Mouse (Mus musculus) limb, embryonic 11.5 days (tissue): ENCODE results near the gene Arnt2. TPM values are rescaled to one million over a fixed set of nuclear protein-coding genes. Genes with fewer than 3 reads are reported as not detected.

ENCODE experiments used
- ATAC-seq: fragments of 200-750 bp; cut with Nextera tagmentation; 2 replicates; pipeline ENCODE4 v1.8.0; 2017; ENCODE audit warnings: low read depth; ENCODE audit not compliant: insufficient number of reproducible peaks, low FRiP score, low TSS enrichment
- DNase-seq: peaks from one replicate; pipeline ENCODE4 v3.0.0-alpha.2; 2015; ENCODE audit warnings: low spot score
- H3K27ac ChIP-seq: fragments of 300-500 bp; sonication (generic); replicated peaks from 2 replicates; pipeline ENCODE4 v1.5.1; 2014; ENCODE audit warnings: low read depth, mild to moderate bottlenecking, low read length
- H3K27me3 ChIP-seq: fragments of 300-500 bp; sonication (generic); 2 replicates; pipeline ENCODE4 v1.6.1; 2014; ENCODE audit warnings: mild to moderate bottlenecking, low read length, mixed read lengths; ENCODE audit not compliant: control insufficient read depth, insufficient read depth
- H3K36me3 ChIP-seq: fragments of 300-500 bp; sonication (generic); 2 replicates; pipeline ENCODE4 v1.6.1; 2014; ENCODE audit warnings: mild to moderate bottlenecking, low read length, moderate library complexity, mixed read lengths; ENCODE audit not compliant: control insufficient read depth, insufficient read depth
- H3K4me1 ChIP-seq: fragments of 300-500 bp; sonication (generic); 2 replicates; pipeline ENCODE4 v1.6.1; 2014; ENCODE audit warnings: low read length, mixed read lengths; ENCODE audit not compliant: control insufficient read depth, insufficient read depth
- H3K4me2 ChIP-seq: fragments of 300-500 bp; sonication (generic); 2 replicates; pipeline ENCODE4 v1.6.1; 2014; ENCODE audit warnings: low read depth, mild to moderate bottlenecking, moderate library complexity; ENCODE audit not compliant: severe bottlenecking
- H3K4me3 ChIP-seq: fragments of 300-500 bp; sonication (generic); 2 replicates; pipeline ENCODE4 v1.5.1; 2014; ENCODE audit warnings: low read depth, low read length
- H3K9ac ChIP-seq: fragments of 300-500 bp; sonication (generic); 2 replicates; pipeline ENCODE4 v1.6.1; 2014; ENCODE audit warnings: mild to moderate bottlenecking, low read length
- H3K9me3 ChIP-seq: fragments of 300-500 bp; sonication (generic); 2 replicates; pipeline ENCODE4 v1.6.1; 2016; ENCODE audit warnings: low read length; ENCODE audit not compliant: control insufficient read depth
- WGBS: fragments of 180-500 bp; shearing (Covaris S2); extraction: QIAGEN DNeasy Blood & Tissue Kit; methylation state at CpG from one replicate; pipeline ENCODE4 v1.1.7; 2014; 5-methylcytosine and 5-hydroxymethylcytosine counted together
- polyA plus RNA-seq: library from polyadenylated mRNA; unstranded; fragments of >200 nt; fragmentation: Nextera tagmentation; extraction: Ambion mirVana; gene quantifications from 2 replicates; pipeline ENCODE4 v1.2.1, GENCODE M21; 2014

Gene Arnt2
- polyA plus RNA-seq, 1 experiment from 2014 or later = 17.8 TPM

GRCm38 (mm10) chr7:84250736-84251135 lies 159.2 kb downstream of the Arnt2 start:
- Histone ChIP-seq H3K4me3 (no peak overlapping the region), H3K36me3 (no peaks in the 10 kb centered on the region), H3K4me2 (no peak overlapping the region), H3K27me3 (no peaks in the 10 kb centered on the region), H3K9me3 (no peaks in the 10 kb centered on the region), H3K9ac (no peak overlapping the region), H3K4me1 (no peaks in the 10 kb centered on the region), H3K27ac (no peak overlapping the region)
- ATAC-seq (no peak), DNase-seq (no peak)
- 88% methylated on average over 2 of the region's 2 CpGs for WGBS

DNA sequence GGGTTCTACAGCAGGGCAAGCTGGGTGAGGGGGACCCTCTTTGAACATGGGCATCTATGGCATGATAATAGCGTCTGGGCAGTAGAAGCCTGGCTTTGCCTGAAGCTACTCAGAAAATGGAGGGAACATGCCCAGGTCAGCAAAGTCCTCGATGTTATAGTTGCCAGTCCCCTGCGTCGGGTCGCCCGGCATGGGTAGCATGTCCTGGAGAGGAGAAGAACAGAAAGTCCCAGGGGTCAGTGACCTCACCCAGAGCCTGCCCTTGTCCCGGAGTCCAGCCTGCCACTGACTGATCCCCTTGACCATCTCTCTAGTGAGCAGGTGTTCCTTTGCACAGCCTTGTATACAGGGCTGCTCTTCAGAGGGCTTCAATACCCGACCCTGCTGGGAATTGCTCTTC lies 160.0 kb downstream of the Arnt2 start:
- 91% methylated on average over 8 of the region's 8 CpGs for WGBS
- Histone ChIP-seq H3K9me3 (no peaks in the 10 kb centered on the region), H3K9ac (no peak overlapping the region), H3K27me3 (no peaks in the 10 kb centered on the region), H3K27ac (no peak overlapping the region), H3K4me2 (no peak overlapping the region), H3K4me1 (no peaks in the 10 kb centered on the region), H3K4me3 (no peak overlapping the region), H3K36me3 (no peaks in the 10 kb centered on the region)
- no peak for ATAC-seq
- no peak for DNase-seq

DNA sequence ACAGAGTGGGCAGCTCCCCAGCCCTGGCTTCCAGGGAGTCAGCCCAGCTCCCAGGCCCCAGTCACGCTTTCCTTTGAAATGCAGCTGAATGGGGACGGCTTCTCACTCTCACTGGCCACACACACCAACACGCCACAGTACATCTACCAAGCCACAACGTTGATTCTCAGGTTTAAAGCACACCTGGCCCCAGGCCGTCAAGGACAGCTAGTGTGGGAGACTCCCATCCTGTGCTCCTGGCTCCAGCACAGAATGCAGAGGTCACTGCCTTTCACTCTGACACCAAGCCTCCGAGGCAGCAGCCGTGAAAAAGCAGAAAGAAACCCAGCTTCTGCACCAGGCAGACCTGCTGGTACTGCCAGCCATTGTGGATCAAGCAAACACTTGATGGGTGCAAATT lies 160.6 kb downstream of the Arnt2 start:
- no peak overlapping the region for H3K9ac ChIP-seq
- WGBS = 50% methylated on average over 7 of the region's 7 CpGs
- H3K27me3 ChIP-seq = no peaks in the 10 kb centered on the region
- H3K9me3 ChIP-seq = no peaks in the 10 kb centered on the region
- no peaks in the 10 kb centered on the region for H3K4me1 ChIP-seq
- H3K27ac ChIP-seq = no peak overlapping the region
- H3K4me3 ChIP-seq = no peak overlapping the region
- no peak overlapping the region for H3K4me2 ChIP-seq
- no peaks in the 10 kb centered on the region for H3K36me3 ChIP-seq
- DNase-seq = no peak
- ATAC-seq = no peak

- no peak for ATAC-seq
- no peak for DNase-seq
These were observed 161.9 kb downstream of the Arnt2 start for GRCm38 (mm10) chr7:84247960-84248665.

DNA sequence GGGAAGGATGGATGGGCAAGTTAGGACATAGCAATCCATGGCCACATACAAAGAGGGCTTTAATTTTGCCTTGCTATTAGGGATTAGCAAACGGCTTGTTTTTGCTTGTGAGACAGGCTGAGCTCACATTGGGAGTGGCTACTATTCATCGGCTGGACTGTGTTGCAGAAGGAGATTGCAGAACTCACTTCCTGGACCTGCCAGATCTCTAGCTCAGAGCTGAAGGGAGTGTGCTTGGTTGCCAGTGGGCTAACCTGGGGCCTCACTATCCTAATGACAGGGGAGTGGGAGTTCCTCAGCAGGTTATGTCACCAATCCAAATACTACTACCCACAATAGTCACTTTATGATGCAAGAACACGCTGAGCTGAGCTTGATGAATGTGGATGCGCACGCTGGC lies 163.1 kb downstream of the Arnt2 start:
- ATAC-seq (no peak), DNase-seq (no peak)
- H3K9me3 ChIP-seq = no peaks in the 10 kb centered on the region
- no peak overlapping the region for H3K4me2 ChIP-seq
- WGBS = 90% methylated on average over 5 of the region's 5 CpGs
- no peaks in the 10 kb centered on the region for H3K4me1 ChIP-seq
- H3K4me3 ChIP-seq = no peak overlapping the region
- H3K36me3 ChIP-seq = no peaks in the 10 kb centered on the region
- no peaks in the 10 kb centered on the region for H3K27me3 ChIP-seq
- H3K9ac ChIP-seq = no peak overlapping the region
- H3K27ac ChIP-seq = no peak overlapping the region

More at GRCm38 (mm10) chr7:84247960-84248665, 161.9 kb downstream of the Arnt2 start:
- no peaks in the 10 kb centered on the region for H3K36me3 ChIP-seq
- H3K27ac ChIP-seq = no peak overlapping the region
- H3K9ac ChIP-seq = no peak overlapping the region
- WGBS = 33% methylated on average over 3 of the region's 3 CpGs
- H3K4me3 ChIP-seq = no peak overlapping the region
- no peaks in the 10 kb centered on the region for H3K27me3 ChIP-seq
- H3K9me3 ChIP-seq = no peaks in the 10 kb centered on the region
- H3K4me2 ChIP-seq = no peak overlapping the region
- H3K4me1 ChIP-seq = no peaks in the 10 kb centered on the region

DNA sequence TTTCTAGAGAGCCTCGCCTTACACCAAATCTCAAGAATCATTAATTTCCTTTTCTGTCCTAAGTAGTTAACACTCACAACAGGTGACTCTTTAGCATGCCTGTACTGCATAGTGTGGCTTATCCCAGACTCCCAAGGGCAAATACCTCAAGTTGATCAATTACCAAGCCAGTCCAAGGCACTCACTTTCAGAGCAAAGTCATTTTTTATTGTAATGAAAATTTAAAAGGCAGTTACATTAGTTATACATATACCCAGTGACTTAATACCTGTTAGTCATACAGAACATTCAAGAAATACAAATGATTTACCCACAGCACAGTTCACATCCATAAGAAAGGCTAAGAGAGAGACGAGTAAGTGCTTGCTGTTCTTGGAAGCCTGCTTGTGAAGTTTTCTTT lies 163.9 kb downstream of the Arnt2 start:
- H3K27me3 ChIP-seq = no peaks in the 10 kb centered on the region
- WGBS = 67% methylated on average over 2 of the region's 2 CpGs
- no peaks in the 10 kb centered on the region for H3K9me3 ChIP-seq
- H3K4me2 ChIP-seq = no peak overlapping the region
- no peak overlapping the region for H3K27ac ChIP-seq
- H3K9ac ChIP-seq = no peak overlapping the region
- no peaks in the 10 kb centered on the region for H3K4me1 ChIP-seq
- ATAC-seq (no peak), DNase-seq (no peak)
- H3K36me3 ChIP-seq = no peaks in the 10 kb centered on the region
- H3K4me3 ChIP-seq = no peak overlapping the region

DNA sequence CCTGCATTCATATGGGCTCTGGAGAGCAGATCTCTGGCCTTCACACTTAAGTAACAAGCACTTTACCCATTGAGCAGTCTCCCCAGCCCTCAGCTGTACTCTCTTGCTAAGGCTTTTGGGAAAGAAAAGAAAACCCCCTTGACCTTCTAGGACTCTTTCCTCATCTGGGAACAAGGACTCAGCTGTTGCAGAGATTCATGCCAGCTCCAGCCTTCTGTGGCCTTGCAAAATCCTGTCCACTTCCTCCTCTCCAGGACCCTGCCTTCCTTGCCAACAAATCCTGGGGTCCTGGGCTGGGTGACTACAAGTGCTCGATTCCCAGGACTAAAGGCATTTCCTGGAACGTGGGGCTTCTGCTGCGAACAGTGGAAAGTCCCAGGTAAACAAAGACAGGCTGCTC lies 169.6 kb downstream of the Arnt2 start:
- ATAC-seq (no peak), DNase-seq (no peak)
- Histone ChIP-seq H3K36me3 (no peaks in the 10 kb centered on the region), H3K4me2 (no peak overlapping the region), H3K27ac (no peak overlapping the region), H3K9me3 (no peaks in the 10 kb centered on the region), H3K9ac (no peak overlapping the region), H3K4me3 (no peak overlapping the region), H3K27me3 (no peaks in the 10 kb centered on the region), H3K4me1 (no peaks in the 10 kb centered on the region)
- 78% methylated on average over 3 of the region's 3 CpGs for WGBS

GRCm38 (mm10) chr7:84237655-84238054 lies 172.3 kb downstream of the Arnt2 start:
- H3K27ac ChIP-seq = no peak overlapping the region

DNA sequence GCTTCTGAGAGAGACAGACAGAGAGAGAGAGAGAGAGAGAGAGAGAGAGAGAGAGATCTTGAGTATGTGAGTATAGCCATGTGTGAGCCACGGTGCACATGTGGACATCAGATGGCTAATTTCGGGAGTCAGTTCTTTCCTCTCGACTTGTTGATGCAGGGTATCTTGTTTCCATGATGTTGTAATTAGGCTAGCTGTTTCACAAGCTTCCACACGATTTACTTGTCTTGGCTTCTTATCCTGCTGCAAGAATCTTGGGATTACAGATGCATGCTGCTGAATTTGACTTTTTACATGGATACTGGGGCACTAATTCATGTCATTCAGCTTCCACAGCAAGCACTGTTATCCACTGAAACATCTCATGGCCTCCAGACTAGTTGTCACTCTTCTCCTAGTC lies 178.6 kb downstream of the Arnt2 start:
- Histone ChIP-seq H3K27ac (no peak overlapping the region), H3K4me1 (no peaks in the 10 kb centered on the region), H3K9ac (no peak overlapping the region), H3K4me3 (no peak overlapping the region), H3K36me3 (no peaks in the 10 kb centered on the region), H3K27me3 (no peaks in the 10 kb centered on the region), H3K9me3 (no peaks in the 10 kb centered on the region), H3K4me2 (no peak overlapping the region)
- DNase-seq (no peak), ATAC-seq (no peak)
- WGBS = 62% methylated on average over 4 of the region's 4 CpGs

More at GRCm38 (mm10) chr7:84237655-84238054, 172.3 kb downstream of the Arnt2 start:
- Histone ChIP-seq H3K4me3 (no peak overlapping the region), H3K36me3 (no peaks in the 10 kb centered on the region), H3K4me1 (no peaks in the 10 kb centered on the region), H3K9me3 (no peaks in the 10 kb centered on the region), H3K4me2 (no peak overlapping the region), H3K27me3 (no peaks in the 10 kb centered on the region), H3K9ac (no peak overlapping the region)
- ATAC-seq = peak; percentile 67; the same call in 1 of the 2 replicates
- 58% methylated on average over 4 of the region's 4 CpGs for WGBS
- DNase-seq = peak; percentile 29
